Mouse (Mus musculus) heart, adult 2 months (tissue): Measurements from ENCODE around the gene Rin3.

Experiments used
- CTCF ChIP-seq: fragments of 200-600 bp; IDR thresholded peaks from 2 replicates; pipeline ENCODE4 v1.8.1; 2022; ENCODE audit warnings: antibody characterized with exemption, mild to moderate bottlenecking, moderate library complexity
- POLR2A ChIP-seq: fragments of 200-500 bp; IDR thresholded peaks from 2 replicates; pipeline ENCODE4 v1.6.1; 2011; ENCODE audit warnings: mild to moderate bottlenecking, low read depth, low read length, control low read depth; ENCODE audit not compliant: insufficient read depth

- TF ChIP-seq CTCF = no peak
- no peak for TF ChIP-seq POLR2A
These were observed 19.6 kb upstream of the Rin3 start for GRCm38 (mm10) chr12:102263249-102263648.
